Mouse (Mus musculus) kidney, postnatal 4 days (tissue): Measurements from ENCODE around the gene Pklr.
"Not testable (repeated sequence)": the region's sequence is repeated elsewhere in the genome, so short reads cannot be mapped to it uniquely, and the experiment has no call there.

Experiments used
- DNase-seq, 2 experiments: peaks; one replicate each; pipeline ENCODE4 v3.0.0; 2021; ENCODE audit warnings: mixed read lengths in 2 of 2

Pklr gene

GRCm38 (mm10) chr3:89124241-89124640, 11.7 kb upstream of the Pklr start:
- peak in 1 of 2 experiments; percentile 34 for DNase-seq

- no peak for DNase-seq
Observed at GRCm38 (mm10) chr3:89125981-89126380, 10.0 kb upstream of the Pklr start.

- DNase-seq: no peak
Observed at GRCm38 (mm10) chr3:89129908-89130307, 6.0 kb upstream of the Pklr start.

GRCm38 (mm10) chr3:89131816-89132215, 4.1 kb upstream of the Pklr start:
- no peak for DNase-seq

- peak; percentile 45 to 68 for DNase-seq
Observed at GRCm38 (mm10) chr3:89132285-89133062, 3.5 kb upstream of the Pklr start.

- no peak for DNase-seq
Observed at GRCm38 (mm10) chr3:89133063-89133450, 2.9 kb upstream of the Pklr start.

GRCm38 (mm10) chr3:89133752-89134151, 2.2 kb upstream of the Pklr start:
- DNase-seq: no peak

GRCm38 (mm10) chr3:89136365-89136764, 423 bp downstream of the Pklr start:
- peak; percentile 69 to 78 for DNase-seq

- DNase-seq: peak in 1 of 2 experiments; percentile 2
Observed at GRCm38 (mm10) chr3:89144821-89145220, 8.9 kb downstream of the Pklr start.

GRCm38 (mm10) chr3:89145566-89145965, 9.6 kb downstream of the Pklr start:
- no peak for DNase-seq

GRCm38 (mm10) chr3:89147101-89147978, 11.4 kb downstream of the Pklr start:
- DNase-seq: peak; percentile 66 to 81

- DNase-seq: no peak
Observed at GRCm38 (mm10) chr3:89147979-89148311, 12.0 kb downstream of the Pklr start.

- peak in 1 of 2 experiments; percentile 7 for DNase-seq
Observed at GRCm38 (mm10) chr3:89148567-89148966, 12.6 kb downstream of the Pklr start.

GRCm38 (mm10) chr3:89152084-89152835, 16.3 kb downstream of the Pklr start:
- peak in 1 of 2 experiments; percentile 7 for DNase-seq

GRCm38 (mm10) chr3:89156951-89157350, 21.0 kb downstream of the Pklr start:
- no peak for DNase-seq

GRCm38 (mm10) chr3:89158651-89159050, 22.7 kb downstream of the Pklr start:
- no peak for DNase-seq

GRCm38 (mm10) chr3:89159211-89159610, 23.3 kb downstream of the Pklr start:
- peak; percentile 89 to 90 for DNase-seq

- peak; percentile 86 to 90 for DNase-seq
Observed at GRCm38 (mm10) chr3:89159616-89160344, 23.8 kb downstream of the Pklr start, which contains the start of gene Hcn3. Gene Hcn3 (minus strand): TSS chr3:89160196.

GRCm38 (mm10) chr3:89161207-89161606, 25.3 kb downstream of the Pklr start:
- not testable (repeated sequence) for DNase-seq

- no peak for DNase-seq
Observed at GRCm38 (mm10) chr3:89161786-89162185, 25.8 kb downstream of the Pklr start.

- DNase-seq: no peak
Observed at GRCm38 (mm10) chr3:89163123-89163522, 27.2 kb downstream of the Pklr start.

- DNase-seq: no peak
Observed at GRCm38 (mm10) chr3:89163643-89164245, 27.8 kb downstream of the Pklr start.
